Mouse (Mus musculus): ENCODE data around the gene Cbfa2t2. TPM values are rescaled to one million over a fixed set of nuclear protein-coding genes. Genes with fewer than 3 reads are reported as not detected.

Gene Cbfa2t2
- total RNA-seq, 1 experiment from 2014 or later, result 26.6 TPM

DNA sequence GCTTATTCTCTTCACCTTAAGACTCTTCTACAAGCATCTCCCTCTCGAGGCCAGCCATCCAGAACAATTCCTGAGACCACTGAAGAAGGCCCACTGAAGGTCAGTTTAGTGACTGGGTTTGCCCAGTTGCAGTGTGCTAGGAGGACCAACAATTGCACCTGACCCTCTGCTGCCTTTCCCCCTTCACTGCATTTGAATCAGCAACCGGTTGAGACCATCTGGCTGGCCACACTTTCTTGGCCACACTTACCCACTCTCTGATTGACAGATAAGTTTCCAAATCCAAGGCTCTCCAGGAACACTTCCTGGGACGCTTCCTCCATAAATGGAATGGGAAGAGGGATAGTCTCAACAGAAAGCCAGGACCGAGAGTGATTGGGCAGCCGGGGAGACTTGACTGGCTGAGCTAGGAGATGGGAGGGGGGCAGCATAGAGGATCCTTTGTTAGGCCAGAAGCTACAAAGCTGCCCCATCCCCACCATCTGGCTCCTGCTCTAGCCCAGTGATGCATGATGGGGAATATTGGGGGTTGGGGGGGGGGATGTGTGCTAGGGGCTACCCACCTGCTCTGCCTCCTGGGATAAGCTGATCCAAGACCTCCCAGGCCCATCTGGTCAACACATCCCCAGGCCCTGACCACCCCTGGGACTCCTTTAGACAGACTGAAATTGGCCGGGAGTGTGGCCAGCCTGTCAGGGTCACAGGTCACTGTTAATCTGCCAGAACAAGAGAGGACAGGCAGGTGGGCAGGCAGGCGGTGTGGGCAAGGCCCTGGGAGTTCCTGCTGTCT is 15.1 kb upstream of the Cbfa2t2 start:
- no peak for ATAC-seq (replicated peaks in 1 of 2; ENCODE audit: insufficient read depth in 1 of 2, low FRiP score in 2 of 2, low TSS enrichment in 1 of 2, low read depth in 1 of 2, poor library complexity in 2 of 2, severe bottlenecking in 2 of 2)

- no peak for ATAC-seq (replicated peaks in 1 of 2; ENCODE audit: insufficient read depth in 1 of 2, low FRiP score in 2 of 2, low TSS enrichment in 1 of 2, low read depth in 1 of 2, poor library complexity in 2 of 2, severe bottlenecking in 2 of 2)
These were observed 14.1 kb upstream of the Cbfa2t2 start for GRCm38 (mm10) chr2:154422181-154422580.

- ATAC-seq (replicated peaks in 1 of 2; ENCODE audit: insufficient read depth in 1 of 2, low FRiP score in 2 of 2, low TSS enrichment in 1 of 2, low read depth in 1 of 2, poor library complexity in 2 of 2, severe bottlenecking in 2 of 2), result no peak
These were observed 12.7 kb upstream of the Cbfa2t2 start for GRCm38 (mm10) chr2:154423548-154423947.

GRCm38 (mm10) chr2:154425522-154425921 is 10.8 kb upstream of the Cbfa2t2 start:
- ATAC-seq (replicated peaks in 1 of 2; ENCODE audit: insufficient read depth in 1 of 2, low FRiP score in 2 of 2, low TSS enrichment in 1 of 2, low read depth in 1 of 2, poor library complexity in 2 of 2, severe bottlenecking in 2 of 2), result no peak

DNA sequence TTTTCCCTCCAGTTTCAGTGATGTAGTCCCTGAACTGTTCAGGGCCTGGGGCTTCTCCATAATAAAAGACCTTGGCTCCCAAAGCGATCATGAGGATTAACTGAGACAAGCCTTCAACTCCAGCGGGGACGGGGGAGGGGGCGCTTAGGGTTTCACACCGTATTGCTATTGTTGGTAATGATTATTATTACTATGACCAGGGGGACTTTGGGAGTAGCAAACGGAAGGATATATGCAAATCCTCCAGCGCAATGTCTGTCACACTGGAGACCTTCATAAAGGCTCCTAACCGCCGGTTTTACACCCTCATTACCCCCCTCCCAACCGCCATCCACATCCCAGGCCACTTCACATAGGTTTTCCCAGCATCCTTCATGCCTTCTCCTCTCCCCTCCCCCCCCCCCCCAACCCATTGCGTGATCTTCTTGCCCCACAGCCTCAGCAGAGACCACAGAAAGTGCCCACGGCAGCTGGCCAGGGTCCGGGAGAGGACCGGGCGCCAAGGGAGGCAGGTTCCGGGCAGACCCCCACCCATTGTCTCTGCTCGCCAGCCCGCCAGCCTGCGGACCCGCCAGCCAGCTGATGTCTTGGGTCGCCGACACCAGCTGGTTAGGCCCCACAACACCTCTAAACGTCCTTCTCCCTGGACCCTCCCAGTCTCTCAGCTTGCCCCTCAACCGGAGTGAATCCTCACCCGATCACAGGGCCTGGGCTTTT is 9.9 kb upstream of the Cbfa2t2 start:
- ATAC-seq (replicated peaks in 1 of 2; ENCODE audit: insufficient read depth in 1 of 2, low FRiP score in 2 of 2, low TSS enrichment in 1 of 2, low read depth in 1 of 2, poor library complexity in 2 of 2, severe bottlenecking in 2 of 2), result no peak

DNA sequence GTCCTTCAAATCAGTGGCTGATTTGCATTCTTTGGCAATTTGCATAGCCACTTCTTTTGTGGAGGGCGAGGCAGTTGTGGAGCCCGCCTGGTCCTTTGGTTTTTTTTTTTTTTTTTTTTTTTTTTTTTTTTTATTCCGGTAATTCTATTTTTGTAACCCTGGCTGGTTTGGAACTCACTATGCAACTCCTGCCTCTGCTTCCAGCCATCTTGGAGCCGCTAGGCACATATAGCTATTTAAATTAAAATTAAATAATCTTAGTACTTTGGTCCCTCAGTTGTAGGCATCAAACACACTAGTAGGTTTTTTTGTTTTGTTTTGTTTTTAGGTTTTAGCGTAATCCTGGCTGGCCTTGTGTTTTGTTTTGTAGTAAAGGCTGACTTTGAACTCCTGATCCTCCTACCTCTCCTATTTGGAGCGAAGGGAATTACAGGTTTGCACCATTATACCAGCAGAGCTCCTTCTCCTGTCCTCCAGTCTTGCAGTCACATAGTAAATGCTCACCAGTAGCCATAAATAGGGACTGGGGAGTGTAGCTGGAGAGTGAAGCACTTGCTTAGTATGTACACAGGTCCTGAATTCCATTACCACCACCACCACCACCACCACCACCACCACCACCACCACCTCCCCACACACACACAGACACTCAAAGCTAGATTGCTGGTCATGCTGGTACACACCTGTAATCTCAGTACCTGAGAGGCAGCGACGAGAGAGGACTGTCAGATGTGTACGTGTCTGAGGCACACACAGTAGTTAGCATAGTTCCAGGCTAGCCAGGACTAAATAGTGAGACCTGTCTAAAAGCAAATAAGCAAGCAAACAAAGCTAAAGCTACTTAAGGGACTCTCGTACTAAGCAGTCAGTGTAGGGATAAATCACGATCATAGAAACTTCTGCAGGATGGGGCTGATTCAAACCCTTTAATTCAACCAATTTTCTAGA is 9.1 kb upstream of the Cbfa2t2 start:
- no peak for ATAC-seq (replicated peaks in 1 of 2; ENCODE audit: insufficient read depth in 1 of 2, low FRiP score in 2 of 2, low TSS enrichment in 1 of 2, low read depth in 1 of 2, poor library complexity in 2 of 2, severe bottlenecking in 2 of 2)

DNA sequence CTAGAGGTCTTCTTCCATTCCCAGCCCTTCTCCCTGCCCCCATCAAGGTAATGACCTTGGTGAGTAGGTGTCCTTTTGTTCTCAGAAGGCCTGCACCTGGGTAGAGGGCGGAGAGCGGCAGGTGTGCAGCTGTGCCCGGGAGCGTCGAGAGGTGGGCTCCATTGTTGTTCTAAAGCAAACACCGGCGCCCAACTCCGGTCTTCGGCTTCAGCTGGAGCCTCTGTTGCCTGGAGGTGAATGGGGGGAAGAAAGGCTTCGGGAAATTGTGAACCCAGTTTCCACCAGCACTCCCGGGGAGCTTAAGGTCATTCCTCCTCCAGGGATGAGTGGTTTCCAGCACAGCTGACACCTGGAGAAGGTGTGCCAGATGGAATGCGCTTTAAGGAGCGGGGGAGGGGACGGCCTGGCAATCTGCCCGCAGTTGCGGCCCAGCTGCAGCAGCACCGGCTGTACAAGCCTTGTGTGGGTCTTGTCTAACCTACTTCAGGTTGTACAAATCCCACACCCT is 8.4 kb upstream of the Cbfa2t2 start:
- ATAC-seq (replicated peaks in 1 of 2; ENCODE audit: insufficient read depth in 1 of 2, low FRiP score in 2 of 2, low TSS enrichment in 1 of 2, low read depth in 1 of 2, poor library complexity in 2 of 2, severe bottlenecking in 2 of 2), result no peak

DNA sequence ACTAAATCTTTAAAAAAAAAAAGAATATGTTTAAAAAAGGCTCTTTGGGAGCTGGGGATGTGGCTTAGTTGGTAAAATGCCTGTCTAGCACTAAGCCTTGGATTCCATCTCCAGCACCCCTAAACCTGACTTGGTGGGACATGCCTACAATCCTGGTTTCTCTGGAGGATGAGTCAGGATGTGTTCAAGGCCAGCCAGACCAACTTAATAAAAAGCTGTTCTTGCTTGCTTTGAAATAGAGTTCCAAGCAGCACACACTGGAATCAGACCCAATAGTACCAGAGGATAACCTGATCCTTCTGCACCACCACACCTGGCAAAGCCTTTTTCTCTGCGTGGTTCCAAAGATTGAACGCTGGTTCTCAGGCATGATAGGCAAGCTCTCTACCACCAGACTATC is 5.7 kb upstream of the Cbfa2t2 start:
- ATAC-seq (replicated peaks in 1 of 2; ENCODE audit: insufficient read depth in 1 of 2, low FRiP score in 2 of 2, low TSS enrichment in 1 of 2, low read depth in 1 of 2, poor library complexity in 2 of 2, severe bottlenecking in 2 of 2), result no peak

- no peak for ATAC-seq (replicated peaks in 1 of 2; ENCODE audit: insufficient read depth in 1 of 2, low FRiP score in 2 of 2, low TSS enrichment in 1 of 2, low read depth in 1 of 2, poor library complexity in 2 of 2, severe bottlenecking in 2 of 2)
These were observed 3.6 kb upstream of the Cbfa2t2 start for GRCm38 (mm10) chr2:154432696-154433095.

DNA sequence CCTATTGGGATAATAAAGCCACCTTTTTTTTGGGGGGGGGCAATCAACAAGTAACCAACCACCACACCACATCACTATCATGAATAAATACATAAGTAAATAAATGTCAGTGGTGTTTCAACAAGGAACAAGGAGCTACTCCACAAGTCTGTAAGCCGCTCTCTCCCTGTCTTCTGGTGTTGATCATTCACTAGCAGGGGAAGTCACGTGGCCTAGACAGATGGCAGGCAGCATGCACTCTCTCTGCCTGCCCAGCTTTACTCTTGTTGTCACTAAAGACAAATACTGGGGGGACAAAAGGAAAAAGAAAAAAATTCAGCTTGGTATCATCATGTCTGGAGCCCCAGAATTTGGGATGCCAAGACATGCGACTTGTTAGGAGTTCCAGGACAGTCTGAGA is 2.9 kb upstream of the Cbfa2t2 start:
- no peak for ATAC-seq (replicated peaks in 1 of 2; ENCODE audit: insufficient read depth in 1 of 2, low FRiP score in 2 of 2, low TSS enrichment in 1 of 2, low read depth in 1 of 2, poor library complexity in 2 of 2, severe bottlenecking in 2 of 2)

GRCm38 (mm10) chr2:154434690-154435089 is 1.6 kb upstream of the Cbfa2t2 start:
- no peak for ATAC-seq (replicated peaks in 1 of 2; ENCODE audit: insufficient read depth in 1 of 2, low FRiP score in 2 of 2, low TSS enrichment in 1 of 2, low read depth in 1 of 2, poor library complexity in 2 of 2, severe bottlenecking in 2 of 2)

GRCm38 (mm10) chr2:154436076-154436457 is 214 bp upstream of the Cbfa2t2 start:
- ATAC-seq (replicated peaks in 1 of 2; ENCODE audit: insufficient read depth in 1 of 2, low FRiP score in 2 of 2, low TSS enrichment in 1 of 2, low read depth in 1 of 2, poor library complexity in 2 of 2, severe bottlenecking in 2 of 2), result peak; percentile 99 to 100

- ATAC-seq (replicated peaks in 1 of 2; ENCODE audit: insufficient read depth in 1 of 2, low FRiP score in 2 of 2, low TSS enrichment in 1 of 2, low read depth in 1 of 2, poor library complexity in 2 of 2, severe bottlenecking in 2 of 2), result no peak
These were observed 878 bp downstream of the Cbfa2t2 start for GRCm38 (mm10) chr2:154437191-154437527.

- no peak for ATAC-seq (replicated peaks in 1 of 2; ENCODE audit: insufficient read depth in 1 of 2, low FRiP score in 2 of 2, low TSS enrichment in 1 of 2, low read depth in 1 of 2, poor library complexity in 2 of 2, severe bottlenecking in 2 of 2)
These were observed 4.2 kb downstream of the Cbfa2t2 start for GRCm38 (mm10) chr2:154440453-154440852.

DNA sequence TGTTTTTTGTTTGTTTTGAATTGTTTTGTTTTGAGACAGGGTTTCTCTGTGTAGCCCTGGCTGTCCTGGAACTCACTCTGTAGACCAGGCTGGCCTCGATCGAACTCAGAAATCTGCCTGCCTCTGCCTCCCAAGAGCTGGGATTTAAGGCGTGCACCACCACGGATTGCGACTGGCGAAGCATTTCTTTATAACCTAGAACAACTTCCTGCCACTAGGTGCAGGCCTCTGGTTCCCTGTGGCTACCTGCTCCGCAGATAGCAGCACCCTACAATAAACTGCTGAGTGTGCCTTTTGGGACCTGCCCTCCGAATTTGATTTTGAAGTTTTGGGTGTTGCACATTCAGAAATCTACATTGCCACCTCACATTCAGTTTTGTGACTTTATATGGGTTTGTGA is 11.5 kb downstream of the Cbfa2t2 start:
- ATAC-seq (replicated peaks in 1 of 2; ENCODE audit: insufficient read depth in 1 of 2, low FRiP score in 2 of 2, low TSS enrichment in 1 of 2, low read depth in 1 of 2, poor library complexity in 2 of 2, severe bottlenecking in 2 of 2), result no peak

GRCm38 (mm10) chr2:154448633-154449032 is 12.4 kb downstream of the Cbfa2t2 start:
- no peak for ATAC-seq (replicated peaks in 1 of 2; ENCODE audit: insufficient read depth in 1 of 2, low FRiP score in 2 of 2, low TSS enrichment in 1 of 2, low read depth in 1 of 2, poor library complexity in 2 of 2, severe bottlenecking in 2 of 2)

DNA sequence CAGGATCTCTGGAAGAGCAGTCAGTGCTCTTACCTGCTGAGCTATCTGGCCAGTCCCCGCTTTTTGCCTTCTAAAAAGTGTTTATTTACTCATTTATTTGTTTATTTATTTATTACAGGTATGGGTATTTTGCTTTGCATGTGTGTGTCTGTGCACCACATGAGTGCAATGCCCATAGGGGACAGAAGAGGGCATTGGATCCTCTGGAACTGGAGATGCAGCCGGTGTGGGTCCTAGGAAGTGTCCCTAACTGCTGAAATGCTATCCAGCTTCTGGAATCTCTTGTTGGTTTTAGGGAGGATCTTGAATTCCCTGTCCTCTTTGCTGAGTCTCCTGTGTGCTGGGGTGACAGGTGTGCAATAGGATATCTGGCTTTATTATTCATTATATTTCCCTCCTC is 16.7 kb downstream of the Cbfa2t2 start:
- ATAC-seq (replicated peaks in 1 of 2; ENCODE audit: insufficient read depth in 1 of 2, low FRiP score in 2 of 2, low TSS enrichment in 1 of 2, low read depth in 1 of 2, poor library complexity in 2 of 2, severe bottlenecking in 2 of 2), result no peak

GRCm38 (mm10) chr2:154454099-154454498 is 17.8 kb downstream of the Cbfa2t2 start:
- no peak for ATAC-seq (replicated peaks in 1 of 2; ENCODE audit: insufficient read depth in 1 of 2, low FRiP score in 2 of 2, low TSS enrichment in 1 of 2, low read depth in 1 of 2, poor library complexity in 2 of 2, severe bottlenecking in 2 of 2)

All from hematopoietic stem cell, adult 5-6 weeks (primary cell).